Mouse (Mus musculus) embryonic fibroblast, embryonic 13.5 days (primary cell): ENCODE data around the gene Arfgap2.

Experiments
- CTCF ChIP-seq: IDR thresholded peaks from 2 replicates; pipeline ENCODE4 v1.5.1; 2011; ENCODE audit warnings: mild to moderate bottlenecking, control low read depth, low read length, moderate library complexity, borderline replicate concordance; ENCODE audit not compliant: insufficient read depth
- POLR2A ChIP-seq: IDR thresholded peaks from 2 replicates; pipeline ENCODE4 v1.6.1; 2011; ENCODE audit warnings: low read depth, mild to moderate bottlenecking, control low read depth, low read length, moderate library complexity

DNA sequence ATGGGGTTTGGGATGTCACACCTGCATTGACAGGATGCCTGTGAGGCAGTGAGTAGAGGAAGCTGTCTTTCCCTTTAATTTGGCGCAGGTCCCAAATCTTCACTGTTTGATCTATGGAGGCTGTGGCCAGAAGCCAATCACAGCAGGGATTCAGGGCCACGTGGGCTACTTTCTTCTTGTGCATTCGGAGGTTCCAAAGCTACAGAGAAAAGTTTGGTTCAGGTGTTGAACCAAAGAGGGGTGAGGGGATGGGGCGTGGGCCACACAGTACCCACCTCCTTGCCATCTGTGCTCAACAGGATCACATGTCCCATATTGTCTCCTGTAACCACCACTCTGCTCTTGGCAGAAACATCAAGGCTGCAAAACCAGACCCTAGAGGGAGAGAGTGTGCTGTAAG is 47.7 kb upstream of the Arfgap2 start:
- TF ChIP-seq CTCF (no peak), POLR2A (no peak)
